Mouse (Mus musculus) heart, adult 2 months (tissue): Measurements from ENCODE around the gene Pqlc2.

Experiments
- CTCF ChIP-seq: fragments of 200-600 bp; IDR thresholded peaks from 2 replicates; pipeline ENCODE4 v1.8.1; 2022; ENCODE audit warnings: antibody characterized with exemption, mild to moderate bottlenecking, moderate library complexity
- EP300 ChIP-seq: fragments of 200-500 bp; IDR thresholded peaks from 2 replicates; pipeline ENCODE4 v1.6.1; 2011; ENCODE audit warnings: low read depth, low read length, control low read depth; ENCODE audit not compliant: insufficient read depth
- POLR2A ChIP-seq: fragments of 200-500 bp; IDR thresholded peaks from 2 replicates; pipeline ENCODE4 v1.6.1; 2011; ENCODE audit warnings: mild to moderate bottlenecking, low read depth, low read length, control low read depth; ENCODE audit not compliant: insufficient read depth

GRCm38 (mm10) chr4:139307916-139308315 lies 2.6 kb downstream of the Pqlc2 start:
- TF ChIP-seq EP300 (no peak), CTCF (no peak), POLR2A (no peak)
